Mouse (Mus musculus) MEL (cell line): ENCODE data around the gene Snu13.

ENCODE experiments used
- CTCF ChIP-seq, 3 experiments: IDR thresholded peaks in 2 of 3; conservative IDR thresholded peaks in 1 of 3; 2 replicates each; pipeline ENCODE4 v1.5.1; 2011 to 2012; ENCODE audit warnings: low read length in 3 of 3, low read depth in 2 of 3, mild to moderate bottlenecking in 2 of 3, improper control_type of control experiment in 1 of 3, inconsistent platforms in 1 of 3, mixed read lengths in 1 of 3, moderate library complexity in 1 of 3; ENCODE audit not compliant: control insufficient read depth in 1 of 3, insufficient read depth in 1 of 3, poor library complexity in 1 of 3, severe bottlenecking in 1 of 3
- GATA1 ChIP-seq: IDR thresholded peaks from 2 replicates; pipeline ENCODE4 v1.6.1; 2011; ENCODE audit warnings: low read depth, low read length, improper control_type of control experiment
- MXI1 ChIP-seq: IDR thresholded peaks from 2 replicates; pipeline ENCODE4 v1.6.1; 2011; ENCODE audit warnings: mild to moderate bottlenecking, low read depth, low read length, improper control_type of control experiment
- NELFE ChIP-seq: IDR thresholded peaks from 2 replicates; pipeline ENCODE4 v1.6.1; 2011; ENCODE audit warnings: low read depth, low read length, improper control_type of control experiment
- POLR2A ChIP-seq, 2 experiments: IDR thresholded peaks; 2 replicates each; pipeline ENCODE4 v1.6.1; 2011 to 2012; ENCODE audit warnings: low read length in 2 of 2, mild to moderate bottlenecking in 2 of 2, control low read depth in 1 of 2, improper control_type of control experiment in 1 of 2, low read depth in 1 of 2, moderate library complexity in 1 of 2; ENCODE audit not compliant: control insufficient read depth in 1 of 2, insufficient read depth in 1 of 2, poor library complexity in 1 of 2
- USF1 ChIP-seq: IDR thresholded peaks from 2 replicates; pipeline ENCODE4 v1.6.1; 2014; ENCODE audit warnings: low read depth, mild to moderate bottlenecking, inconsistent platforms, low read length, improper control_type of control experiment, moderate library complexity
- ZMIZ1 ChIP-seq: IDR thresholded peaks from 2 replicates; pipeline ENCODE4 v1.6.1; 2012; ENCODE audit warnings: low read depth, mild to moderate bottlenecking, inconsistent platforms, low read length, improper control_type of control experiment, moderate library complexity
- ZNF384 ChIP-seq: IDR thresholded peaks from 2 replicates; pipeline ENCODE4 v1.6.1; 2012; ENCODE audit warnings: low read depth, mild to moderate bottlenecking, inconsistent platforms, low read length, improper control_type of control experiment

- TF ChIP-seq POLR2A (IDR thresholded peaks at IDR 0.05; ENCODE audit: control insufficient read depth in 1 of 2, insufficient read depth in 1 of 2, low read depth in 1 of 2, low read length in 2 of 2, poor library complexity in 1 of 2): no peak
- no peak for TF ChIP-seq NELFE
- no peak for TF ChIP-seq MXI1
- no peak for TF ChIP-seq USF1
- TF ChIP-seq ZNF384: no peak
- TF ChIP-seq CTCF (IDR thresholded peaks at IDR 0.05 in 2 of 3, conservative IDR thresholded peaks at IDR 0.05 in 1 of 3; ENCODE audit: control insufficient read depth in 1 of 3, insufficient read depth in 1 of 3, low read depth in 2 of 3, low read length in 3 of 3, poor library complexity in 1 of 3, severe bottlenecking in 1 of 3): no peak
- TF ChIP-seq ZMIZ1: no peak
- TF ChIP-seq GATA1: no peak
These were observed 38.2 kb upstream of the Snu13 start for GRCm38 (mm10) chr15:82085606-82086005.
